Mouse (Mus musculus): ENCODE results near the gene Pcdh15.

- TF ChIP-seq POLR2A (IDR thresholded peaks at IDR 0.05; ENCODE audit: insufficient read depth, low read length): no peak
- TF ChIP-seq CTCF (IDR thresholded peaks at IDR 0.05; ENCODE audit: low read depth, low read length): no peak
These were observed 793.1 kb downstream of the Pcdh15 start for GRCm38 (mm10) chr10:73892251-73892650.

Data from ES-Bruce4 (cell line).